Mouse (Mus musculus) cerebellum, adult 2 months (tissue): ENCODE measurements around the gene Spop.

Experiments used
- CTCF ChIP-seq: fragments of 200-500 bp; IDR thresholded peaks from 2 replicates; pipeline ENCODE4 v1.5.1; 2011; ENCODE audit warnings: low read depth, mild to moderate bottlenecking, control low read depth, low read length, moderate library complexity, borderline replicate concordance; ENCODE audit not compliant: insufficient read depth
- POLR2A ChIP-seq: fragments of 200-500 bp; IDR thresholded peaks from 2 replicates; pipeline ENCODE4 v1.6.1; 2011; ENCODE audit warnings: low read length, control low read depth, borderline replicate concordance; ENCODE audit not compliant: insufficient read depth

GRCm38 (mm10) chr11:95393500-95393816 lies 20.4 kb upstream of the Spop start:
- TF ChIP-seq CTCF (no peak), POLR2A (no peak)
